Mouse (Mus musculus) heart, embryonic 13.5 days (tissue): ENCODE measurements around the gene B3galt4. TPM values are rescaled to one million over a fixed set of nuclear protein-coding genes. Genes with fewer than 3 reads are reported as not detected.
A peak's percentile ranks its signal among the peaks of the same experiment; 100 is the strongest.
"Not testable (repeated sequence)": the region's sequence is repeated elsewhere in the genome, so short reads cannot be mapped to it uniquely, and the experiment has no call there.

Source experiments
- ATAC-seq: fragments of 200-750 bp; cut with Nextera tagmentation; 2 replicates; pipeline ENCODE4 v1.8.0; 2017; ENCODE audit warnings: moderate TSS enrichment; ENCODE audit not compliant: insufficient number of reproducible peaks, low FRiP score, low TSS enrichment; ENCODE audit errors: extremely low read depth
- H3K27ac ChIP-seq: fragments of 300-500 bp; sonication (generic); replicated peaks from 2 replicates; pipeline ENCODE4 v1.5.1; 2015; ENCODE audit warnings: moderate library complexity, mild to moderate bottlenecking, inconsistent platforms
- H3K27me3 ChIP-seq: fragments of 300-500 bp; sonication (generic); replicated peaks from 2 replicates; pipeline ENCODE4 v1.6.1; 2015; ENCODE audit warnings: mild to moderate bottlenecking, inconsistent platforms
- H3K36me3 ChIP-seq: fragments of 300-500 bp; sonication (generic); 2 replicates; pipeline ENCODE4 v1.6.1; 2015; ENCODE audit warnings: mild to moderate bottlenecking, inconsistent platforms
- H3K4me1 ChIP-seq: fragments of 300-500 bp; sonication (generic); 2 replicates; pipeline ENCODE4 v1.6.1; 2015; ENCODE audit warnings: inconsistent platforms
- H3K4me2 ChIP-seq: fragments of 300-500 bp; sonication (generic); 2 replicates; pipeline ENCODE4 v1.6.1; 2015; ENCODE audit warnings: inconsistent platforms, mild to moderate bottlenecking, moderate library complexity
- H3K4me3 ChIP-seq: fragments of 300-500 bp; sonication (generic); 2 replicates; pipeline ENCODE4 v1.5.1; 2015; ENCODE audit warnings: moderate library complexity, mild to moderate bottlenecking, inconsistent platforms
- H3K9ac ChIP-seq: fragments of 300-500 bp; sonication (generic); 2 replicates; pipeline ENCODE4 v1.6.1; 2015; ENCODE audit warnings: inconsistent platforms, mild to moderate bottlenecking, moderate library complexity
- H3K9me3 ChIP-seq: fragments of 300-500 bp; sonication (generic); 2 replicates; pipeline ENCODE4 v1.6.1; 2016; ENCODE audit warnings: inconsistent platforms
- WGBS: fragments of 180-500 bp; shearing (Covaris S2); methylation state at CpG from one replicate; pipeline ENCODE4 v1.1.7; 2015; ENCODE audit warnings: mixed read lengths; 5-methylcytosine and 5-hydroxymethylcytosine counted together
- polyA plus RNA-seq: library from polyadenylated mRNA; unstranded; fragments of >200 nt; fragmentation: Nextera tagmentation; extraction: Ambion mirVana; gene quantifications from 2 replicates; pipeline ENCODE4 v1.2.1, GENCODE M21; 2015

Gene B3galt4
- polyA plus RNA-seq, 1 experiment from 2014 or later, result 4.5 TPM

DNA sequence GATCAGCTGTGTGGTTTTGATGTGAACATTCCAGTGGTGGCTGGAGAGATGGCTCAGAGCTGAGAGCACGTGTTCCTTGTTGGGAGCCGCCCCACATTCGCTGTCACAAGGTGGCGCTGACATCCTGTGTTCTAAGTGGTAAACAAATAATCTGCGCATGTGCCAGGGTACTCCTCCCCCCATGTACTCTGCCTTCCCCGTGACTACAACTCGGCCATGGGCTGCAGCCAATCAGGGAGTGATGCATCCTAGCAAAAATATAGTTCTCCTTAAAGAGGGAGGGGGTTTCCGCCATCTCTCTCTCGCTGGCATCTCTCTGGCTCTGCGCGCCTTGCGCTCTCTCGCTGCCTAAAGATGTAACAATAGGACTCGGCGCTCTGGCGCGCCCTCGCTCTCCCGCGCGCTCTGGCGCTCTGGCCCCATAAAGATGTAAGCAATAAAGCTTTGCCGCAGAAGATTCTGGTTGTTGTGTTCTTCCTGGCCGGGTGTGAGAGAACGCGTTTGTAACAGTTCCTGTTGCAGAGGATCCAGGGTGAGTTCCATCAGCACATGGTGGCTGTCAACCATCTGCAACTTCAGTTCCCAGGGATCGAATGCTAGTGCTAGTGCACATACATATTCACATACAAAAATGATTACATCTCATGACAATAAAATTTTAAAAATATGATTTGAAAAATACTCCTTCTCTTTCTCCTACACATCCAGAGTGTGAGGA is 30.1 kb upstream of the B3galt4 start:
- H3K36me3 ChIP-seq, H3K9me3 ChIP-seq: not testable (repeated sequence)
- peak overlapping the region; percentile 78 for H3K4me2 ChIP-seq
- peak overlapping the region; percentile 82 for H3K9ac ChIP-seq
- peaks cover 31% of the 10 kb centered on the region for H3K4me1 ChIP-seq
- peaks cover 48% of the 10 kb centered on the region for H3K27me3 ChIP-seq
- ATAC-seq, result peak; percentile 79
- WGBS, result 1% methylated on average over 27 of the region's 27 CpGs
- peak overlapping the region; percentile 56 for H3K4me3 ChIP-seq
- H3K27ac ChIP-seq, result peak overlapping the region; percentile 77

DNA sequence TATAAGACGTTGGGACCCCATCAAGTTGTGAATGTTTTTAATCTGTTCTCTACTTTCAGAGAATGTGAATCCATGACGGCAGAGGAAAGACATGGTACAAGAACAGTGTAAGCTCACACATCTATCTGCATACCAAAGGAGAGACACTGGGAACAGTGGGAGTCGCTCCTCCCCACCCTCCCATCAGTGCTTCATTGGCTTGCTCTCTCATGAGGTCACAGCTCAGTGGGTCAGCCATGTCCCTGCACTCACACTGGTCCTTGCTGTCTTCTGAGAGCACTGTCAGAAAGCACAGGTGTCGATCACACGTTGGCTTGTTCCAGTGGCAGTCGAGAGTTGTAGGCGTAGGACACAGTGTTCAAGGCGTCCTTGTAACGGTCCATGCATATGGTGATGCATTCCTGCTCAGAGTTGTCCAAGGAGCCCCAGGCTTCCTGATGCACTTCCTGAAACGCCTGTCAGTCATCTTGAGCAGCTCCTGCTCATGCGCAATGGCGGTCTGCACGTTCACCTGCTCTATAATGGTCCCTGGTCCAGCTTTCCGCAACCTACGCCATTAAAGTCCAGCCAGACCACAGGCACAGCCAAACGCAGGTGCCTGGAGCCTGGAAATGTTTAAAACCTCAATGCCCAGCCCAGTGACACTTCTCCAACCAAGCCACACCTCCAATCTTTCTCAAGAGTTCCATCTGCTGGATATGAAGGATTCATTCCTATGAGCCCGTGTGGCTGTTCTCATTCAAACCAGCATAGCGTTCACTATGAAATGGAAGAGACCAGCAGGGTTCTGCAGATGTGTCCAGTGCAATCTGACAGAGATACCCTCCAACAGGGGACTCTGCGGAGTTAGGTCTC is 29.1 kb upstream of the B3galt4 start:
- no peak for ATAC-seq
- Histone ChIP-seq H3K4me3 (0 out of 2 replicates have a peak overlapping the region, but pooled peaks have one; percentile 56), H3K27ac (peak overlapping the region; percentile 60), H3K9ac (0 out of 2 replicates have a peak overlapping the region, but pooled peaks have one; percentile 1), H3K4me1 (peaks cover 31% of the 10 kb centered on the region), H3K9me3 (no peaks in the 10 kb centered on the region), H3K27me3 (peaks cover 55% of the 10 kb centered on the region), H3K4me2 (peak overlapping the region; percentile 78), H3K36me3 (no peaks in the 10 kb centered on the region)
- whole genome bisulfite sequencing, result 72% methylated on average over 19 of the region's 19 CpGs

DNA sequence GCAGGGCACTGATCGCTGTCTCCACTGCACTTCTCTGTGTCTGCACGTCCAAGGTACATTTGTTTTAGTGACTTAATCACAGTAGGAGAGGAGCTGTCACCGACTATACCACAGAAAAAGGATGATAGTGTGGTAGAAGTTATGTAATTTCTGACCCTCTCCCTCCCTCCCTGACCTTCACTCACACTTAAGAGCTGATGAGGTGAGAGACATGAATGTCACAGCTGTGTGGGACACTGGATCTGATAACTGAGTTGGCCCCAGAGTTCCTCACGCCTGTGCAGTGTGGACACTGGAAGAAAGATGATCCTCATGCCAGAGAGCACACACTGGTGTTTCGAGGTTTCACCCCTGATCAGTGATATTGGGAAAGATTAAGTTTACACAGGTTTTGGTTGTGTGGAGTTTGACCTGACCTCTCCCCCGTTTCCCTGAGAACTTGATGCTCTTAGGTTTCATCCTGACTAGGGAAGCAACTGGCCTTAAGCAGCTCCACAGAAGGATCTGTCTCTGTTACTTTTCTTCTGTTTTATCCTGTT is 28.3 kb upstream of the B3galt4 start:
- Histone ChIP-seq H3K4me2 (no peak overlapping the region), H3K27me3 (peaks cover 61% of the 10 kb centered on the region), H3K4me1 (peaks cover 31% of the 10 kb centered on the region), H3K9ac (no peak overlapping the region), H3K9me3 (no peaks in the 10 kb centered on the region), H3K4me3 (peak overlapping the region; percentile 46; the same call in 1 of the 2 replicates), H3K27ac (no peak overlapping the region), H3K36me3 (no peaks in the 10 kb centered on the region)
- ATAC-seq, result no peak
- WGBS, result 62% methylated on average over 6 of the region's 6 CpGs

DNA sequence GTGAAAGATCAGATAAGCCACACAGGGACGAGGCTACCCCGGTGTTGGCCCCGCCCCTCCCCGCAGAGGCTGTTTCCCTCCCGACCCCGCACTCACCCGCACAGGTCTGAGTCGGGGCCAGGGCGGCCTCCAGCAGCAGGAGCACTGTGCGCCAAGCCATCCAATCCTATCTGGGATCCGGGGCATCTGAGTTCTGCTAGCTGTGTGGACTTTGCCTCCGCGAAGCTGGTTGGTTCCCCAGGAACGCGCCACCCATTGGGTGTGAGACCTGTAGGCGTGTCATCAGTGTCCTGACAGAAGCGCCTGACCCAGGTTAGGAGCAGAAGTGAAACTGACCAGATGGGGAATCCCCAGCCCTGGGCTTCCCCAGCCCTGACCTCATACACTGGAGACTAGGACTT is 27.3 kb upstream of the B3galt4 start:
- peak overlapping the region; percentile 66 for H3K9ac ChIP-seq
- H3K9me3 ChIP-seq, result no peaks in the 10 kb centered on the region
- 1% methylated on average over 17 of the region's 17 CpGs for WGBS
- peaks cover 70% of the 10 kb centered on the region for H3K27me3 ChIP-seq
- peaks cover 31% of the 10 kb centered on the region for H3K4me1 ChIP-seq
- H3K4me2 ChIP-seq, result peak overlapping the region; percentile 72
- peak; percentile 79 for ATAC-seq
- H3K4me3 ChIP-seq, result peak overlapping the region; percentile 46
- no peak overlapping the region for H3K27ac ChIP-seq
- no peaks in the 10 kb centered on the region for H3K36me3 ChIP-seq

DNA sequence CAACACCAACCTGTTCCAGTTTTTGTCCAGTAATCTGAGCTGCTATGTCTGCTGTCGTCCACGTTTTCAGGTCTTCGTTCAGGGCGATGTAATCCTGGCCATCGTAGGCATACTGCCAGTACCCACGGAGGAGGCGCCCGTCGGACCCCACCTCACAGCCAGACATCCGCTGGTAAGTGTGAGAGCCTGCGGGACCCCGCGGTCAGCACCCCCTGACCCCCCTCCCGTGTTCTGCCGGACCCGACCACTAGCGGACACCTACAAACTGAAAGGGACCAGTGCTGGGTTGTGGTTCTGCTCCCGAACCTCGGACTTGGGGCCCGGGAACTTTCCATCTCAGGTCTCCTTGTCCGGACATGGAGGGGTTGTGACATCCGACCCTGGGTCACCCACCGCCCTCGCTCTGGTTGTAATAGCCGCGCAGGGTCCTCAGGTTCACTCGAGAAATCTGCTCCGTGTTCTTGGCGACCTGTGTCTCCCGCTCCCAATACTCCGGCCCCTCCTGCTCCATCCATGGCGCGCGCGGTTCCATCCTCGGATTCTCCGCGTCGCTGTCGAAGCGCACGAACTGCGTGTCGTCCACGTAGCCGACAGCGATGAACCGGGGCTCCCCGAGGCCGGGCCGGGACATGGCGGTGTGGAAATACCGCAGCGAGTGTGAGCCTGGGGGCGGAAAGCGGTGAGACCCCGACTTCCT is 26.7 kb upstream of the B3galt4 start:
- 2% methylated on average over 57 of the region's 57 CpGs for WGBS
- peak overlapping the region; percentile 66 for H3K9ac ChIP-seq

DNA sequence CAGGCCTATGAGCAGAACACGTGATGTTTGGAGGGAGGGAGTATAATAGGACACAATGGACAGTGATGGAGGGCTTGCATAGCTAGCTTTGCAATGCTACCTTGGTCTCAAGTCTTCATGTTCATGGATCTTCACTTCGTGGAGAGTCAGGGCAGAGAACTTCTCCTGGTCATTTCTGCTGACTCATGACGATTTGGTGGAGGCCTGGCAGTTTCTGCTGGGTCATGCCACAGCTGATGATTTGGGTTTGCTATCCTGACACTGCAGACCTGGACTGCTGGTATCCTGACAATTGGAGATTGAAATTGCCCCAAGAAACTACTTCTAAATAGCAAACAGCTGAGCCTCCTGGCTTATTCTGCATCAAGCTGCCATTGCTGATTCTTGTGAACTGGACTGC is 22.3 kb upstream of the B3galt4 start:
- H3K9me3 ChIP-seq, result no peaks in the 10 kb centered on the region
- no peak for ATAC-seq
- WGBS, result 44% methylated on average over 3 of the region's 3 CpGs

More for the DNA sequence above, 26.7 kb upstream of the B3galt4 start:
- ATAC-seq, result no peak
- no peaks in the 10 kb centered on the region for H3K9me3 ChIP-seq
- H3K27ac ChIP-seq, result no peak overlapping the region
- peak overlapping the region; percentile 72 for H3K4me2 ChIP-seq
- H3K4me3 ChIP-seq, result peak overlapping the region; percentile 46
- H3K36me3 ChIP-seq, result no peaks in the 10 kb centered on the region
- peaks cover 31% of the 10 kb centered on the region for H3K4me1 ChIP-seq
- H3K27me3 ChIP-seq, result peaks cover 72% of the 10 kb centered on the region

DNA sequence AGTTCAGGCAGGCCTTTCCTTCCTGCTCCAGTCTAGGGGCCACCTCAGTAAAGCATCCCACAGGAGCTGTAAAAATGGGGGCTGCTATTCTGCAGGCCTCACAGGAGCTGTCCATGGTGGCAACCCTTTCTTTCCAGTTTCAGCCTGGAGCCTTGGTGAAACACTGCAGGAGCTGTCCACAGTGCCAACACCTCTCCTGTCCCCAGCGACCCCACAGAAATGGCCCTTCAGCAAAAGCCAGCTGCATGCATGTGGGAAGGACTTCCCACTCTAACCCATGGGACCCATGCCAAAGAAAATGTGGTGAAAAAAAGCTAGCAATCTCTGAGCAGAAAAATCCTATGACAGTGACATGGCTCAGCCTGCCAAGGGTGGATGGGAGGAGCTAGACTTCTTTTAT is 21.4 kb upstream of the B3galt4 start:
- no peak for ATAC-seq
- H3K4me2 ChIP-seq, result 0 out of 2 replicates have a peak overlapping the region, but pooled peaks have one; percentile 9
- H3K4me3 ChIP-seq, result no peak overlapping the region
- peaks cover 46% of the 10 kb centered on the region for H3K27me3 ChIP-seq
- no peaks in the 10 kb centered on the region for H3K9me3 ChIP-seq
- no peaks in the 10 kb centered on the region for H3K36me3 ChIP-seq
- peaks cover under 1% of the 10 kb centered on the region; the same call in 1 of the 2 replicates for H3K4me1 ChIP-seq
- no peak overlapping the region for H3K9ac ChIP-seq
- 9% methylated on average over 1 of the region's 1 CpGs for WGBS
- no peak overlapping the region for H3K27ac ChIP-seq

More for the DNA sequence above, 22.3 kb upstream of the B3galt4 start:
- H3K36me3 ChIP-seq, result no peaks in the 10 kb centered on the region
- H3K27ac ChIP-seq, result no peak overlapping the region
- H3K4me1 ChIP-seq, result peaks cover 9% of the 10 kb centered on the region
- no peak overlapping the region for H3K4me3 ChIP-seq
- H3K9ac ChIP-seq, result no peak overlapping the region
- H3K4me2 ChIP-seq, result no peak overlapping the region
- H3K27me3 ChIP-seq, result peaks cover 55% of the 10 kb centered on the region

DNA sequence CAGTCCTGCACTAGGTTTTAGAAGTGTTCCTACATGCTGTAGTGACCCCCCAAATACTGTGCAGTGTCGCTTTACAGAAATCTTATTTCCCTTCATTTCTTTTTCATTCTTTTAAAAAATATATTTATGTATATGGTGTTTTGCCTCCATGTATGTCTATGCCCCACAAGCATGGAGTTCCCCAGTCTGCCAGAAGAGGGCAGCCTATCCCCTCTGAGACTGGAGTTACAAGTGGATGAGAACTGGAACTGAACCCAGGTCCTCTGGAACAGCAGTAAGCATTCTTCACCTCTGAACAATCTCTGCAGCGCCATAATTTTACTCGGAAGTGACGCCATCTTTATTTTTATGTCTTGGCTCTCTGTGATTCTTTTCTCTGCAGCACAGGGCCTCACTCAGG is 18.1 kb upstream of the B3galt4 start:
- Histone ChIP-seq H3K9ac (no peak overlapping the region), H3K4me2 (no peak overlapping the region), H3K9me3 (no peaks in the 10 kb centered on the region), H3K27ac (no peak overlapping the region), H3K27me3 (peaks cover 13% of the 10 kb centered on the region), H3K36me3 (peaks cover 22% of the 10 kb centered on the region), H3K4me3 (no peak overlapping the region), H3K4me1 (no peaks in the 10 kb centered on the region)
- WGBS, result 71% methylated on average over 4 of the region's 4 CpGs
- no peak for ATAC-seq

DNA sequence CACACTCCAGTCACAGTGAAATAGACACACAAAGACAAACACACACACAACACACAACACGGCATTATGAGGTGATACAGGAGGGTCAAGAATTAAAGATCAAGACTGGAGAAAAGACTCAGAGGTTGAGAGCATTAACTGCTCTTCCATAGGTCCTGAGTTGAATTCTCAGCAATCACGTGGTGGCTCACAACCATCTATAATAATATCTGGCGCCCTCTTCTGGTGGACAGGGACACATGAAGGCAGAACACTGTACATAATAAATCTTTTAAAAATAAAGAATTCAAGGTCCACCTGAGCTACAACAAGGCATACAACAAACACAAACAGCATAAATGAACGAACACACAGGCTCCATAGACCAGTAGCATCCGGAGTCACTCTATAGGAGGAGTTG is 17.6 kb upstream of the B3galt4 start:
- WGBS, result 22% methylated on average over 5 of the region's 5 CpGs
- no peak for ATAC-seq
- Histone ChIP-seq H3K9me3 (no peaks in the 10 kb centered on the region), H3K27me3 (peaks cover 8% of the 10 kb centered on the region), H3K36me3 (peaks cover 25% of the 10 kb centered on the region), H3K4me3 (no peak overlapping the region), H3K4me1 (no peaks in the 10 kb centered on the region), H3K9ac (no peak overlapping the region), H3K27ac (no peak overlapping the region), H3K4me2 (no peak overlapping the region)

DNA sequence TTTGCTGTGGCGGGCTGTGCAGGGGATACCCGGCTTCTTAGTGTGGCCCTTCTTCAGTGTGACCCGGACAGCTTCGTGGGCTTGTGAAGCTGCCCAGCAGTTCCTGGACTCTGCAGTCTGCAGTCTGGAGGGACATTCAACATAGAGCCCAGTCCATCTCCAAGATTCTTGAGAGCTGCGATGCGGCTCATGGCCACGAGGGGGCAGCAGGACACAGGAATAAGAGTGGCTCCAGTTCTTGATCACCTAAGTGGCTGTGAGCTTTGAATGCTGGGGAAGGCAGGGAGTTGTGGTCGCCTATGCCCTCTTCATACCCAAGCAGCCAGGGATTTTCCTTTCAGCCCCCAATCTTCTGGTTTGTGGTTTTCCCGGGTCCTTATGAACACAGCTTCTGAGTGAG is 17.2 kb upstream of the B3galt4 start:
- no peak overlapping the region for H3K27ac ChIP-seq
- no peak overlapping the region for H3K4me3 ChIP-seq
- ATAC-seq, result no peak
- peaks cover 4% of the 10 kb centered on the region for H3K27me3 ChIP-seq
- WGBS, result 2% methylated on average over 9 of the region's 9 CpGs
- no peaks in the 10 kb centered on the region for H3K4me1 ChIP-seq
- no peak overlapping the region for H3K4me2 ChIP-seq
- no peak overlapping the region for H3K9ac ChIP-seq
- no peaks in the 10 kb centered on the region for H3K9me3 ChIP-seq
- peaks cover 29% of the 10 kb centered on the region for H3K36me3 ChIP-seq
